In genomic region chr13:23571504-23572217, GRCm38 (mm10) we compare ENCODE assay signal across 8 mouse cellular contexts. TPM values are rescaled to one million over a fixed set of nuclear protein-coding genes. Genes with fewer than 3 reads are reported as not detected.
DNase-seq lines count a peak whose midpoint lies in the region; ATAC-seq and TF ChIP-seq lines count a peak whose summit lies in the region.
"Not testable (repeated sequence)": the region's sequence is repeated elsewhere in the genome, so short reads cannot be mapped to it uniquely, and the experiment has no call there.

No protein-coding gene starts in this region.

- peak; percentile 82 for DNase-seq in embryo, embryonic 10.5 days (ENCODE audit: low spot score)
- not testable (repeated sequence) for DNase-seq in layer of hippocampus, adult 2 months (ENCODE audit: low spot score in 2 of 2); lung, adult 2 months; thymus, adult 2 months

- peak overlapping the region; percentile 64 for H3K4me2 ChIP-seq in forebrain, embryonic 15.5 days (replicated peaks)
- peak overlapping the region; percentile 81 for H3K4me2 ChIP-seq in hindbrain, embryonic 12.5 days (replicated peaks)
- H3K4me2 ChIP-seq in myocyte (ENCODE audit: low read depth), result peak overlapping the region; percentile 64

- 0% methylated on average over 20 of the region's 34 CpGs for WGBS in forebrain, embryonic 15.5 days
- WGBS in hindbrain, embryonic 12.5 days, result under 1% methylated on average over 17 of the region's 34 CpGs
- WGBS in lung, adult 2 months, result under 1% methylated on average over 19 of the region's 34 CpGs
- under 1% methylated on average over 19 of the region's 34 CpGs for WGBS in thymus, adult 2 months

- not testable (repeated sequence) for TF ChIP-seq CTCF in ES-Bruce4 (IDR thresholded peaks at IDR 0.05; ENCODE audit: low read depth, low read length); layer of hippocampus, adult 2 months (conservative IDR thresholded peaks at IDR 0.05); lung, adult 2 months (IDR thresholded peaks at IDR 0.05; ENCODE audit: insufficient read depth, low read length); thymus, adult 2 months (IDR thresholded peaks at IDR 0.05; ENCODE audit: borderline replicate concordance, control insufficient read depth, extremely low read depth, insufficient read depth, low read length, poor library complexity)

- H3K27me3 ChIP-seq in ES-Bruce4 (ENCODE audit: control insufficient read depth, insufficient read depth, low read length, poor library complexity, severe bottlenecking); forebrain, embryonic 15.5 days; hindbrain, embryonic 12.5 days; myocyte (ENCODE audit: control insufficient read depth, insufficient read depth, insufficient read length); thymus, adult 2 months (ENCODE audit: control insufficient read depth, insufficient read depth, low read length): not testable (repeated sequence)

- ATAC-seq in forebrain, embryonic 15.5 days (replicated peaks); hindbrain, embryonic 12.5 days (ENCODE audit: low FRiP score): not testable (repeated sequence)

- not testable (repeated sequence) for H3K4me1 ChIP-seq in ES-Bruce4 (ENCODE audit: control insufficient read depth, insufficient read depth, low read length); lung, adult 2 months (ENCODE audit: control insufficient read depth, insufficient read depth, low read length); thymus, adult 2 months (replicated peaks; ENCODE audit: control insufficient read depth, insufficient read depth, low read length)
- H3K4me1 ChIP-seq in forebrain, embryonic 15.5 days, result peaks cover 31% of the 10 kb centered on the region
- peaks cover 26% of the 10 kb centered on the region for H3K4me1 ChIP-seq in hindbrain, embryonic 12.5 days

- H3K4me3 ChIP-seq in ES-Bruce4 (ENCODE audit: low read depth, low read length), result peak overlapping the region; percentile 78
- peak overlapping the region; percentile 50 for H3K4me3 ChIP-seq in forebrain, embryonic 15.5 days
- peak overlapping the region; percentile 45 for H3K4me3 ChIP-seq in hindbrain, embryonic 12.5 days
- H3K4me3 ChIP-seq in layer of hippocampus, adult 2 months, result peak overlapping the region; percentile 73
- peak overlapping the region; percentile 80 for H3K4me3 ChIP-seq in lung, adult 2 months (replicated peaks; ENCODE audit: extremely low read depth, low read depth, low read length)
- H3K4me3 ChIP-seq in myocyte, result peak overlapping the region; percentile 27
- peak overlapping the region; percentile 45 for H3K4me3 ChIP-seq in thymus, adult 2 months (ENCODE audit: control insufficient read depth, insufficient read depth, low read length)

- TF ChIP-seq EP300 in ES-Bruce4 (IDR thresholded peaks at IDR 0.05; ENCODE audit: insufficient read depth, low read depth, low read length), result not testable (repeated sequence)

- H3K9me3 ChIP-seq in ES-Bruce4 (replicated peaks; ENCODE audit: control insufficient read depth, insufficient read depth, low read length, poor library complexity, severe bottlenecking); forebrain, embryonic 15.5 days; hindbrain, embryonic 12.5 days (replicated peaks): not testable (repeated sequence)

- H3ac ChIP-seq in myocyte (ENCODE audit: control insufficient read depth, insufficient read length), result not testable (repeated sequence)

- not testable (repeated sequence) for H3K79me2 ChIP-seq in myocyte (ENCODE audit: control insufficient read depth, insufficient read depth)

- H3K36me3 ChIP-seq in ES-Bruce4 (ENCODE audit: control insufficient read depth, insufficient read depth, low read length, poor library complexity, severe bottlenecking); forebrain, embryonic 15.5 days; hindbrain, embryonic 12.5 days; myocyte (ENCODE audit: control insufficient read depth, insufficient read depth); thymus, adult 2 months (ENCODE audit: control insufficient read depth, insufficient read depth, low read length): not testable (repeated sequence)

- peak; percentile 95 for TF ChIP-seq POLR2A in ES-Bruce4 (IDR thresholded peaks at IDR 0.05; ENCODE audit: insufficient read depth, low read length)
- not testable (repeated sequence) for TF ChIP-seq POLR2A in lung, adult 2 months (IDR thresholded peaks at IDR 0.05; ENCODE audit: borderline replicate concordance, extremely low read depth, low read depth, low read length); thymus, adult 2 months (IDR thresholded peaks at IDR 0.05; ENCODE audit: control insufficient read depth, extremely low read depth, insufficient read depth, low read length, poor library complexity)
- peak; percentile 78 for TF ChIP-seq POLR2A in myocyte (IDR thresholded peaks at IDR 0.05; ENCODE audit: insufficient read length, low read depth)

- peak overlapping the region; percentile 86 for H3K27ac ChIP-seq in ES-Bruce4 (ENCODE audit: insufficient read depth, low read length)
- H3K27ac ChIP-seq in forebrain, embryonic 15.5 days (replicated peaks), result peak overlapping the region; percentile 97
- peak overlapping the region; percentile 96 for H3K27ac ChIP-seq in hindbrain, embryonic 12.5 days
- peak overlapping the region; percentile 95 for H3K27ac ChIP-seq in layer of hippocampus, adult 2 months
- H3K27ac ChIP-seq in thymus, adult 2 months (ENCODE audit: control insufficient read depth, insufficient read depth, low read length), result peak overlapping the region; percentile 82

- H3K9ac ChIP-seq in ES-Bruce4 (ENCODE audit: low read depth, poor library complexity, severe bottlenecking), result peak overlapping the region; percentile 96
- peak overlapping the region; percentile 69 for H3K9ac ChIP-seq in forebrain, embryonic 15.5 days (replicated peaks)
- H3K9ac ChIP-seq in hindbrain, embryonic 12.5 days, result peak overlapping the region; percentile 71

TF ChIP-seq in myocyte, 11 proteins besides CTCF, POLR2A, EP300 and RAD21:
- peak; percentile 82 for TF ChIP-seq POLR2AphosphoS2 (IDR thresholded peaks at IDR 0.05; ENCODE audit: insufficient read length, low read depth)

RNA-seq across cellular contexts. Expression of gene Hist1h2bg, which starts 0.5 kb away (rescaled TPM):
- polyA plus RNA-seq in ES-Bruce4 (2011; ENCODE audit: insufficient read depth, insufficient read length, low read depth, missing spikeins), result 13.4 and 16.7 TPM in 2 replicates
- 4.7 and 5.6 TPM in 2 replicates for polyA plus RNA-seq in forebrain, embryonic 15.5 days (2015; fragmentation: Nextera tagmentation; extraction: Ambion mirVana)
- 4.8 and 7.1 TPM in 2 replicates for polyA plus RNA-seq in hindbrain, embryonic 12.5 days (2016; fragmentation: Nextera tagmentation; extraction: Ambion mirVana)
- total RNA-seq in layer of hippocampus, adult 2 months (2021), result 10 to 100 TPM; 74.0 to 78.9 TPM
- 9.8 and 22.7 TPM in 2 replicates for polyA plus RNA-seq in lung, adult 2 months (2012; rRNA removed)
- polyA plus RNA-seq in myocyte (2012; fragmentation: generic; extraction: Trizol), result 7.8 TPM
- polyA plus RNA-seq in thymus, adult 2 months (2012; rRNA removed), result 523 and 578 TPM in 2 replicates

RNA-seq across cellular contexts. Expression of gene Hist1h2ae, which starts 0.6 kb away (rescaled TPM):
- 5.0 and 8.2 TPM in 2 replicates for polyA plus RNA-seq in ES-Bruce4 (2011; ENCODE audit: insufficient read depth, insufficient read length, low read depth, missing spikeins)
- 48.1 and 55.0 TPM in 2 replicates for polyA plus RNA-seq in forebrain, embryonic 15.5 days (2015; fragmentation: Nextera tagmentation; extraction: Ambion mirVana)
- 67.4 and 81.6 TPM in 2 replicates for polyA plus RNA-seq in hindbrain, embryonic 12.5 days (2016; fragmentation: Nextera tagmentation; extraction: Ambion mirVana)
- total RNA-seq in layer of hippocampus, adult 2 months (2021), result 1 to 10 TPM; 6.6 to 7.7 TPM
- 1.8 and 2.3 TPM in 2 replicates for polyA plus RNA-seq in lung, adult 2 months (2012; rRNA removed)
- polyA plus RNA-seq in myocyte (2012; fragmentation: generic; extraction: Trizol), result 4.5 TPM
- polyA plus RNA-seq in thymus, adult 2 months (2012; rRNA removed), result 174 and 210 TPM in 2 replicates

RNA-seq across cellular contexts. Expression of gene Hist1h2bf, which starts 2.3 kb away (rescaled TPM):
- polyA plus RNA-seq in ES-Bruce4 (2011; ENCODE audit: insufficient read depth, insufficient read length, low read depth, missing spikeins), result 21.5 and 23.2 TPM in 2 replicates
- polyA plus RNA-seq in forebrain, embryonic 15.5 days (2015; fragmentation: Nextera tagmentation; extraction: Ambion mirVana), result 1.6 and 2.9 TPM in 2 replicates
- 4.4 and 7.2 TPM in 2 replicates for polyA plus RNA-seq in hindbrain, embryonic 12.5 days (2016; fragmentation: Nextera tagmentation; extraction: Ambion mirVana)
- 10 to 100 TPM; 22.8 to 29.6 TPM for total RNA-seq in layer of hippocampus, adult 2 months (2021)
- polyA plus RNA-seq in lung, adult 2 months (2012; rRNA removed), result 2.7 and 3.4 TPM in 2 replicates
- 2.1 TPM for polyA plus RNA-seq in myocyte (2012; fragmentation: generic; extraction: Trizol)
- polyA plus RNA-seq in thymus, adult 2 months (2012; rRNA removed), result 277 and 362 TPM in 2 replicates

RNA-seq across cellular contexts. Expression of gene Hist1h2ad, which starts 2.5 kb away (rescaled TPM):
- polyA plus RNA-seq in ES-Bruce4 (2011; ENCODE audit: insufficient read depth, insufficient read length, low read depth, missing spikeins), result 2.0 TPM in 1 of 2 replicates, not detected in the other
- 1.5 and 2.0 TPM in 2 replicates for polyA plus RNA-seq in forebrain, embryonic 15.5 days (2015; fragmentation: Nextera tagmentation; extraction: Ambion mirVana)
- polyA plus RNA-seq in hindbrain, embryonic 12.5 days (2016; fragmentation: Nextera tagmentation; extraction: Ambion mirVana), result 0.46 and 2.5 TPM in 2 replicates
- total RNA-seq in layer of hippocampus, adult 2 months (2021), result 10 to 100 TPM in 1 of 2 experiments, 1 to 10 TPM in 1; 5.0 to 13.0 TPM
- polyA plus RNA-seq in lung, adult 2 months (2012; rRNA removed), result 1.2 and 2.0 TPM in 2 replicates
- polyA plus RNA-seq in myocyte (2012; fragmentation: generic; extraction: Trizol), result 1.6 TPM
- 76.8 and 109 TPM in 2 replicates for polyA plus RNA-seq in thymus, adult 2 months (2012; rRNA removed)

RNA-seq across cellular contexts. Expression of gene Hist1h3d, which starts 3.9 kb away (rescaled TPM):
- polyA plus RNA-seq in ES-Bruce4 (2011; ENCODE audit: insufficient read depth, insufficient read length, low read depth, missing spikeins) (3.2 and 4.7 TPM in 2 replicates), myocyte (2012; fragmentation: generic; extraction: Trizol) (2.5 TPM)
- polyA plus RNA-seq in forebrain, embryonic 15.5 days (2015; fragmentation: Nextera tagmentation; extraction: Ambion mirVana), result 4.5 and 5.1 TPM in 2 replicates
- 2.2 and 4.8 TPM in 2 replicates for polyA plus RNA-seq in hindbrain, embryonic 12.5 days (2016; fragmentation: Nextera tagmentation; extraction: Ambion mirVana)
- 10 to 100 TPM; 12.1 to 13.0 TPM for total RNA-seq in layer of hippocampus, adult 2 months (2021)
- 2.6 and 4.5 TPM in 2 replicates for polyA plus RNA-seq in lung, adult 2 months (2012; rRNA removed)
- polyA plus RNA-seq in thymus, adult 2 months (2012; rRNA removed), result 161 and 207 TPM in 2 replicates

Comparison
In these comparisons a context has a peak if more than half of its experiments do, and no peak if none do; other contexts are left out.
1. H3K4me3 ChIP-seq: peak in every context shown above with its lines; median percentile 80 in lung, adult 2 months; 78 in ES-Bruce4; 73 in layer of hippocampus, adult 2 months; 50 in forebrain, embryonic 15.5 days; 45 in hindbrain, embryonic 12.5 days; 45 in thymus, adult 2 months; 27 in myocyte.
2. RNA of gene Hist1h2bg, which starts 0.5 kb away (polyA plus RNA-seq): 523 to 578 TPM in thymus, adult 2 months; 13.4 to 16.7 TPM in ES-Bruce4, 9.8 to 22.7 TPM in lung, adult 2 months, 7.8 TPM in myocyte (single experiment), 4.8 to 7.1 TPM in hindbrain, embryonic 12.5 days and 4.7 to 5.6 TPM in forebrain, embryonic 15.5 days; every median in the first group is over 10 times any median in the second.
3. RNA of gene Hist1h2bf, which starts 2.3 kb away (polyA plus RNA-seq): 277 to 362 TPM in thymus, adult 2 months; 21.5 to 23.2 TPM in ES-Bruce4, 4.4 to 7.2 TPM in hindbrain, embryonic 12.5 days, 1.6 to 2.9 TPM in forebrain, embryonic 15.5 days, 2.7 to 3.4 TPM in lung, adult 2 months and 2.1 TPM in myocyte (single experiment); every median in the first group is over 10 times any median in the second.
4. Peak in every context shown above with its lines, with median percentiles within 50 percentile points of each other: H3K27ac ChIP-seq, H3K9ac ChIP-seq and H3K4me2 ChIP-seq.